Mouse (Mus musculus): Measurements from ENCODE around the gene Lipc. TPM values are rescaled to one million over a fixed set of nuclear protein-coding genes. Genes with fewer than 3 reads are reported as not detected.

The Lipc gene
- polyA plus RNA-seq, 1 experiment from 2014 or later: not detected

Other genes with a start within 250 kb of the Lipc start
- gene Aqp9, start 216.5 kb upstream of the Lipc start, polyA plus RNA-seq (2014; fragmentation: Nextera tagmentation; extraction: Ambion mirVana): 0.08 TPM in 1 of 2 replicates, not detected in the other